Mouse (Mus musculus): ENCODE results near the gene Sept1.

DNA sequence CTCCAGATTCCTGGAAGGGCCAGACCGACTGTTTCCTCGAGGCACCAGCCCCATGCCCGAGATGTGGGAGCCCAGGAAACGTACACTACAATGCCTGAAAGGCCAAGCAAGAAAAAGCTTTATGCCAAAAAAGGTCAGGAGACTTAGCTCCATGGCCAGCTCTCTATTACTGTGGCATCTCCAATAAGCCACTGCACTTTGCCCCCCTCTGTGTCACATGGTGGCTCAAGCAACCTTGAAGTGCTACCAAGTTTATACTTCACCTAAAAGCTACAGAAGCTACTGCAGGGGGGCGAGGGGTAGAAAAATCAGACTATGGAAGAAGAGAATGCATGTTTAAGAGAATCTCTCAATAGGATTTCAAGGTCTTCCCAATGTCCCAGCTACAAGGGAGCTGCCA is 39.9 kb downstream of the Sept1 start:
- TF ChIP-seq CTCF (IDR thresholded peaks at IDR 0.05; ENCODE audit: extremely low read depth, insufficient read depth, insufficient read length, insufficient replicate concordance), result no peak
- TF ChIP-seq POLR2A (IDR thresholded peaks at IDR 0.05; ENCODE audit: low read depth, low read length), result no peak

Data from spleen, adult 2 months (tissue).